ENCODE assay signal across 27 mouse cellular contexts in the genomic region with DNA sequence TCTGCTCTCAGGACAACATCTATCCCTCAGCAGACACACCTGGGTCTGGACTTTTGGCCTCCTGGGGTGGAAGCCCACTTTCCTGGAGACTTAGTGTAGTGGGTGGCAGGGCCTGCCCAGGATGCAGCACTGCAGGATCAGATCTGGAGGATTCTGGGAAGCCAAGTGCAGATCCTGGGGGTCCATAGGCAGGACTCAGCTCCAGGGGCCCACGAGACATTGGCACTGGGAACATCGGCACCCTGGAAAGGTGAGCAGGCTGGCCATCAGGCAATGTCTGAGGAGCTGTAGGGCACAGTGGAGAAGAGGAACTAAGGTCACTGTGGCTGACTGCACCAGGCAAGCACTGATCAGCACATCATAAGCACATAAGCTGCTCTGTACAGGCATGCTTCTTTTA.
"Had no signal": no experiment of that assay in that cellular context is flagged by ENCODE, and none has a peak within 500 bp of the region (broad histone marks: within the 10 kb centered on the region; RNA-seq: fewer than 3 reads in every experiment).

No protein-coding gene starts in this region.

- H3K9ac ChIP-seq: embryonic facial prominence, embryonic 12.5 days; embryonic facial prominence, embryonic 15.5 days; forebrain, embryonic 12.5 days; forebrain, embryonic 13.5 days; forebrain, embryonic 15.5 days; forebrain, postnatal 0 days had no signal

- H3K27ac ChIP-seq: embryonic facial prominence, embryonic 12.5 days; embryonic facial prominence, embryonic 15.5 days; forebrain, embryonic 10.5 days; forebrain, embryonic 12.5 days; forebrain, embryonic 13.5 days; forebrain, embryonic 15.5 days; gastrocnemius, adult 2 months; heart, adult 2 months had no signal

- H3K4me3 ChIP-seq: embryonic facial prominence, embryonic 12.5 days; embryonic facial prominence, embryonic 15.5 days; erythroblast, embryonic 14.5 days; forebrain, embryonic 10.5 days; forebrain, embryonic 12.5 days; forebrain, embryonic 13.5 days; forebrain, embryonic 15.5 days; gastrocnemius, adult 2 months; heart, adult 2 months had no signal

- ATAC-seq: forebrain, embryonic 13.5 days; forebrain, embryonic 14.5 days; forebrain, embryonic 15.5 days; forebrain, embryonic 16.5 days; forebrain, postnatal 0 days had no signal

- DNase-seq: cerebellum, adult 18-20 months; cerebellum, adult 2 months; cerebellum, adult 8-10 months; cerebellum, adult 9-10 months; cerebellum, adult 9-11 months; cerebellum, postnatal 10 days; cerebellum, postnatal 14 days; cerebellum, postnatal 25 days; cerebellum, postnatal 36 days; embryo, embryonic 11 days; forebrain, postnatal 0 days; gastrocnemius, adult 2 months; gastrocnemius, postnatal 10 days; gastrocnemius, postnatal 14 days; gastrocnemius, postnatal 25 days; gastrocnemius, postnatal 36 days; heart, adult 18-20 months; heart, adult 2 months had no signal

- H3K9me3 ChIP-seq: embryonic facial prominence, embryonic 12.5 days; embryonic facial prominence, embryonic 15.5 days; forebrain, embryonic 10.5 days; forebrain, embryonic 12.5 days; forebrain, embryonic 13.5 days; forebrain, embryonic 15.5 days had no signal

- H3K4me2 ChIP-seq: embryonic facial prominence, embryonic 12.5 days; embryonic facial prominence, embryonic 15.5 days; forebrain, embryonic 12.5 days; forebrain, embryonic 13.5 days; forebrain, embryonic 15.5 days had no signal

- H3K4me1 ChIP-seq: embryonic facial prominence, embryonic 12.5 days; embryonic facial prominence, embryonic 15.5 days; forebrain, embryonic 10.5 days; forebrain, embryonic 12.5 days; forebrain, embryonic 13.5 days; forebrain, embryonic 15.5 days had no signal

- H3K27me3 ChIP-seq: embryonic facial prominence, embryonic 12.5 days; embryonic facial prominence, embryonic 15.5 days; forebrain, embryonic 12.5 days; forebrain, embryonic 13.5 days; forebrain, embryonic 15.5 days had no signal
